Mouse (Mus musculus) neural tube, embryonic 14.5 days (tissue): ENCODE data around the gene Gm37240. TPM values are rescaled to one million over a fixed set of nuclear protein-coding genes. Genes with fewer than 3 reads are reported as not detected.

Experiments
- ATAC-seq: fragments of 200-750 bp; cut with Nextera tagmentation; 2 replicates; pipeline ENCODE4 v1.8.0; 2017; ENCODE audit warnings: low read depth, mild to moderate bottlenecking, moderate TSS enrichment, moderate library complexity
- H3K27ac ChIP-seq: fragments of 300-500 bp; sonication (generic); 2 replicates; pipeline ENCODE4 v1.5.1; 2014; ENCODE audit warnings: low read depth, mild to moderate bottlenecking, control low read depth, low read length, moderate library complexity, mixed read lengths
- H3K27me3 ChIP-seq: fragments of 300-500 bp; sonication (generic); 2 replicates; pipeline ENCODE4 v1.6.1; 2014; ENCODE audit warnings: low read length; ENCODE audit not compliant: control insufficient read depth, insufficient read depth
- H3K36me3 ChIP-seq: fragments of 300-500 bp; sonication (generic); 2 replicates; pipeline ENCODE4 v1.6.1; 2014; ENCODE audit warnings: low read length, mixed read lengths; ENCODE audit not compliant: control insufficient read depth, insufficient read depth
- H3K4me1 ChIP-seq: fragments of 300-500 bp; sonication (generic); 2 replicates; pipeline ENCODE4 v1.6.1; 2014; ENCODE audit warnings: low read length; ENCODE audit not compliant: control insufficient read depth, insufficient read depth
- H3K4me2 ChIP-seq: fragments of 300-500 bp; sonication (generic); 2 replicates; pipeline ENCODE4 v1.6.1; 2014; ENCODE audit warnings: mild to moderate bottlenecking, low read depth, low read length, control low read depth
- H3K4me3 ChIP-seq: fragments of 300-500 bp; sonication (generic); 2 replicates; pipeline ENCODE4 v1.5.1; 2014; ENCODE audit warnings: low read depth, low read length, control low read depth, mixed read lengths
- H3K9ac ChIP-seq: fragments of 300-500 bp; sonication (generic); replicated peaks from 2 replicates; pipeline ENCODE4 v1.6.1; 2014; ENCODE audit warnings: low read depth, mild to moderate bottlenecking, control low read depth, low read length, mixed read lengths
- H3K9me3 ChIP-seq: fragments of 300-500 bp; sonication (generic); 2 replicates; pipeline ENCODE4 v1.6.1; 2016; ENCODE audit warnings: low read length; ENCODE audit not compliant: control insufficient read depth
- WGBS: fragments of 180-500 bp; shearing (Covaris S2); extraction: QIAGEN DNeasy Blood & Tissue Kit; methylation state at CpG from one replicate; pipeline ENCODE4 v1.1.7; 2014; 5-methylcytosine and 5-hydroxymethylcytosine counted together
- polyA plus RNA-seq: library from polyadenylated mRNA; unstranded; fragments of >200 nt; fragmentation: Nextera tagmentation; extraction: Ambion mirVana; gene quantifications from 2 replicates; pipeline ENCODE4 v1.2.1, GENCODE M21; 2014

The Gm37240 gene
- polyA plus RNA-seq, 1 experiment from 2014 or later = not detected

- Histone ChIP-seq H3K4me3 (no peak overlapping the region), H3K36me3 (no peaks in the 10 kb centered on the region), H3K4me1 (no peaks in the 10 kb centered on the region), H3K27ac (no peak overlapping the region), H3K9ac (no peak overlapping the region), H3K27me3 (no peaks in the 10 kb centered on the region), H3K9me3 (no peaks in the 10 kb centered on the region), H3K4me2 (no peak overlapping the region)
- no peak for ATAC-seq
- WGBS = 81% methylated on average over 4 of the region's 4 CpGs
These were observed 295.3 kb downstream of the Gm37240 start for GRCm38 (mm10) chr3:85592067-85592466.

GRCm38 (mm10) chr3:85590090-85590754 lies 297.1 kb downstream of the Gm37240 start:
- 96% methylated on average over 3 of the region's 3 CpGs for WGBS

GRCm38 (mm10) chr3:85588701-85589100 lies 298.6 kb downstream of the Gm37240 start:
- Histone ChIP-seq H3K9me3 (no peaks in the 10 kb centered on the region), H3K36me3 (no peaks in the 10 kb centered on the region), H3K9ac (no peak overlapping the region), H3K27ac (no peak overlapping the region), H3K4me2 (no peak overlapping the region), H3K27me3 (no peaks in the 10 kb centered on the region), H3K4me3 (no peak overlapping the region), H3K4me1 (no peaks in the 10 kb centered on the region)
- ATAC-seq = no peak
- 56% methylated on average over 2 of the region's 2 CpGs for WGBS

More at GRCm38 (mm10) chr3:85590090-85590754, 297.1 kb downstream of the Gm37240 start:
- Histone ChIP-seq H3K36me3 (no peaks in the 10 kb centered on the region), H3K4me1 (no peaks in the 10 kb centered on the region), H3K4me3 (no peak overlapping the region), H3K9ac (no peak overlapping the region), H3K9me3 (no peaks in the 10 kb centered on the region), H3K27ac (no peak overlapping the region), H3K27me3 (no peaks in the 10 kb centered on the region), H3K4me2 (no peak overlapping the region)
- no peak for ATAC-seq

GRCm38 (mm10) chr3:85584966-85585365 lies 302.4 kb downstream of the Gm37240 start:
- H3K9ac ChIP-seq = no peak overlapping the region
- H3K9me3 ChIP-seq = no peaks in the 10 kb centered on the region
- H3K27ac ChIP-seq = no peak overlapping the region
- WGBS = 86% methylated on average over 4 of the region's 4 CpGs
- H3K4me3 ChIP-seq = no peak overlapping the region
- H3K36me3 ChIP-seq = no peaks in the 10 kb centered on the region
- no peaks in the 10 kb centered on the region for H3K4me1 ChIP-seq
- ATAC-seq = no peak
- H3K27me3 ChIP-seq = no peaks in the 10 kb centered on the region
- no peak overlapping the region for H3K4me2 ChIP-seq

GRCm38 (mm10) chr3:85583194-85583593 lies 304.1 kb downstream of the Gm37240 start:
- no peak overlapping the region for H3K4me3 ChIP-seq
- 88% methylated on average over 5 of the region's 5 CpGs for WGBS
- no peaks in the 10 kb centered on the region for H3K27me3 ChIP-seq
- ATAC-seq = no peak
- no peaks in the 10 kb centered on the region for H3K36me3 ChIP-seq
- H3K9ac ChIP-seq = no peak overlapping the region
- no peaks in the 10 kb centered on the region for H3K4me1 ChIP-seq
- H3K4me2 ChIP-seq = no peak overlapping the region
- no peaks in the 10 kb centered on the region for H3K9me3 ChIP-seq
- H3K27ac ChIP-seq = no peak overlapping the region

- H3K4me3 ChIP-seq = no peak overlapping the region
- H3K4me1 ChIP-seq = no peaks in the 10 kb centered on the region
- H3K4me2 ChIP-seq = no peak overlapping the region
- 81% methylated on average over 2 of the region's 2 CpGs for WGBS
- H3K9me3 ChIP-seq = no peaks in the 10 kb centered on the region
- no peaks in the 10 kb centered on the region for H3K27me3 ChIP-seq
- no peak overlapping the region for H3K9ac ChIP-seq
- ATAC-seq = no peak
- no peaks in the 10 kb centered on the region for H3K36me3 ChIP-seq
- no peak overlapping the region for H3K27ac ChIP-seq
These were observed 304.6 kb downstream of the Gm37240 start for GRCm38 (mm10) chr3:85582726-85583125.

GRCm38 (mm10) chr3:85573864-85574830 lies 313.2 kb downstream of the Gm37240 start, which contains the start of gene Gatb:
TSS of gene Gatb (plus strand) at chr3:85574119.
- no peaks in the 10 kb centered on the region for H3K36me3 ChIP-seq
- peak within 1 kb of the TSS; percentile 86 for H3K27ac ChIP-seq
- H3K9me3 ChIP-seq = no peaks in the 10 kb centered on the region
- peak within 1 kb of the TSS; percentile 84 for H3K4me3 ChIP-seq
- H3K27me3 ChIP-seq = no peaks in the 10 kb centered on the region
- peak; percentile 99 for ATAC-seq
- 3% methylated on average over 41 of the region's 41 CpGs for WGBS
- 0 out of 2 replicates have a peak, but pooled peaks cover 3% of the 10 kb centered on the region for H3K4me1 ChIP-seq
- H3K4me2 ChIP-seq = peak within 1 kb of the TSS; percentile 75
- peak within 1 kb of the TSS; percentile 78 for H3K9ac ChIP-seq

- Histone ChIP-seq H3K36me3 (no peaks in the 10 kb centered on the region), H3K9me3 (no peaks in the 10 kb centered on the region), H3K9ac (0 out of 2 replicates have a peak overlapping the region, but pooled peaks have one; percentile 34), H3K4me2 (peak overlapping the region; percentile 55; the same call in 1 of the 2 replicates), H3K27ac (no peak overlapping the region), H3K27me3 (no peaks in the 10 kb centered on the region), H3K4me1 (0 out of 2 replicates have a peak, but pooled peaks cover 3% of the 10 kb centered on the region), H3K4me3 (peak overlapping the region; percentile 25)
- WGBS = 30% methylated on average over 6 of the region's 6 CpGs
- peak; percentile 39 for ATAC-seq
These were observed 314.0 kb downstream of the Gm37240 start for GRCm38 (mm10) chr3:85573216-85573863.
